25 mouse cellular contexts compared by ENCODE assay signal in the genomic region with DNA sequence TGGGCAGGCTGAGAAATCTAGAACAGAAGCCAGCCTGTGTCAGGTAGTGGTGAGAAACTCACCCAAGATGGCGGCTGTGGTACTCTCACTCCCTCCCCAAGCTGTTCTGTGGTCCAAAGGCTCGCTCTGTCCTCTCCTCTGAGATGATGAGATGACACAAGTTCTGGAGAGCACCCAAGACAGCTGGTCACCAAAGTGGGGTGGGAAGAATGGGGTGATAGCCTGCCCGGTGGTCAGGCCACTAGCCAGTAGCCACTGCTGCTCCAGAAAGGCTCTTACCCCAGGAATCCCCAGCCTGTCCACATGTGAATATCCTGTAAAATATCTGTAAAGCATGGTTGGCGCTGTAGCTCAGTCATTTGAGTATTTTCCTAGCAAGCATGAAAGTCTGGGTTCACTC. TPM values are rescaled to one million over a fixed set of nuclear protein-coding genes. Genes with fewer than 3 reads are reported as not detected.
DNase-seq lines count a peak whose midpoint lies in the region; TF ChIP-seq lines count a peak whose summit lies in the region.
"Had no signal": no experiment of that assay in that cellular context is flagged by ENCODE, and none has a peak within 500 bp of the region (broad histone marks: within the 10 kb centered on the region; RNA-seq: fewer than 3 reads in every experiment).

No protein-coding gene starts in this region.

- peak in 1 of 2 experiments; percentile 15 for DNase-seq in cerebellum, adult 2 months
- DNase-seq in cerebellum, adult 11-12 months: no peak
- no peak for DNase-seq in layer of hippocampus, adult 2 months (ENCODE audit: low spot score in 2 of 2)
- DNase-seq in layer of hippocampus, postnatal 14 days (ENCODE audit: low spot score in 2 of 2): no peak
- no peak for DNase-seq in left cerebral cortex, adult 2 months (ENCODE audit: extremely low spot score in 1 of 2, low spot score in 2 of 2)
- DNase-seq in left cerebral cortex, postnatal 36 days (ENCODE audit: low spot score in 2 of 2): no peak
- DNase-seq in telencephalon, adult 2 months (ENCODE audit: low read depth, low spot score): peak; percentile 42
- no peak for DNase-seq in urinary bladder, adult 18-20 months (ENCODE audit: low spot score in 2 of 2)
- DNase-seq: adrenal gland, adult 8-10 months; adrenal gland, postnatal 36 days; B cell, adult 2 months; cerebellum, adult 11 months; cerebellum, adult 9-11 months; cerebellum, postnatal 36 days; gastrocnemius, postnatal 10 days; heart, adult 18-20 months; heart, postnatal 10 days; heart, postnatal 4 days had no signal

- no peak overlapping the region for H3K4me3 ChIP-seq in cerebellum, adult 2 months (replicated peaks; ENCODE audit: insufficient read depth, low read depth, low read length)
- no peak overlapping the region for H3K4me3 ChIP-seq in layer of hippocampus, adult 2 months
- no peak overlapping the region for H3K4me3 ChIP-seq in left cerebral cortex, adult 2 months
- H3K4me3 ChIP-seq: embryonic facial prominence, embryonic 15.5 days; erythroblast, embryonic 14.5 days; forebrain, embryonic 10.5 days; heart, embryonic 10.5 days; hindbrain, embryonic 12.5 days had no signal

- WGBS in cerebellum, adult 2 months: 61% methylated on average over 4 of the region's 4 CpGs

- intact Hi-C loops in left cerebral cortex, adult 2 months (cut with DNase I): no loop called here
- intact Hi-C loops in left cerebral cortex, postnatal 36 days (cut with DNase I): loop anchor here (5.0 kb wide), 1 partner anchor 70 kb away; no protein-coding TSS in a partner anchor

- TF ChIP-seq CTCF in cerebellum, adult 2 months (IDR thresholded peaks at IDR 0.05; ENCODE audit: borderline replicate concordance, insufficient read depth, low read depth, low read length): no peak
- no peak for TF ChIP-seq CTCF in layer of hippocampus, adult 2 months (conservative IDR thresholded peaks at IDR 0.05)
- TF ChIP-seq CTCF in left cerebral cortex, adult 2 months (IDR thresholded peaks at IDR 0.05): no peak

- no peaks in the 10 kb centered on the region for H3K4me1 ChIP-seq in cerebellum, adult 2 months (ENCODE audit: control insufficient read depth, insufficient read depth, low read length)

- peak overlapping the region; percentile 34; the same call in 1 of the 2 replicates for H3K27ac ChIP-seq in cerebellum, adult 2 months (ENCODE audit: insufficient read depth, low read length)
- H3K27ac ChIP-seq in layer of hippocampus, adult 2 months: peak overlapping the region; percentile 85
- peak overlapping the region; percentile 66 for H3K27ac ChIP-seq in left cerebral cortex, adult 2 months
- H3K27ac ChIP-seq: embryonic facial prominence, embryonic 15.5 days; forebrain, embryonic 10.5 days; heart, embryonic 10.5 days; hindbrain, embryonic 12.5 days had no signal

- H3K27me3 ChIP-seq in cerebellum, adult 2 months (ENCODE audit: control insufficient read depth, insufficient read depth, low read length): no peaks in the 10 kb centered on the region
- H3K27me3 ChIP-seq: embryonic facial prominence, embryonic 15.5 days; hindbrain, embryonic 12.5 days had no signal

- TF ChIP-seq POLR2A in cerebellum, adult 2 months (IDR thresholded peaks at IDR 0.05; ENCODE audit: borderline replicate concordance, insufficient read depth, low read length): no peak

RNA-seq across cellular contexts. Expression of a gene that starts 25.3 kb away (rescaled TPM):
- 95.0 and 97.3 TPM in 2 replicates for polyA plus RNA-seq in cerebellum, adult 2 months (2012; rRNA removed)
- total RNA-seq in layer of hippocampus, adult 2 months (2021): 10 to 100 TPM; 91.9 TPM
- 10 to 100 TPM; 86.9 to 91.8 TPM for total RNA-seq in layer of hippocampus, postnatal 14 days (2021)
- 10 to 100 TPM; 82.1 to 94.5 TPM for total RNA-seq in left cerebral cortex, adult 2 months (2021)
- total RNA-seq in left cerebral cortex, postnatal 36 days (2021): 100 to 1,000 TPM in 1 of 2 experiments, 10 to 100 TPM in 1; 80.0 to 102 TPM

RNA-seq across cellular contexts. Expression of a gene that starts 25.4 kb away (rescaled TPM):
- polyA plus RNA-seq in cerebellum, adult 2 months (2012; rRNA removed): 6.0 and 6.1 TPM in 2 replicates
- total RNA-seq in layer of hippocampus, adult 2 months (2021): 1 to 10 TPM; 7.8 to 8.6 TPM
- 1 to 10 TPM; 7.5 to 7.6 TPM for total RNA-seq in layer of hippocampus, postnatal 14 days (2021)
- 1 to 10 TPM; 6.3 to 8.1 TPM for total RNA-seq in left cerebral cortex, adult 2 months (2021)
- total RNA-seq in left cerebral cortex, postnatal 36 days (2021): 1 to 10 TPM; 7.6 to 8.6 TPM
- polyA plus RNA-seq: erythroblast, embryonic 14.5 days had no signal

RNA-seq across cellular contexts. Expression of a gene that starts 44.2 kb away (rescaled TPM):
- 148 and 180 TPM in 2 replicates for polyA plus RNA-seq in cerebellum, adult 2 months (2012; rRNA removed)
- 10 to 100 TPM; 84.9 to 92.5 TPM for total RNA-seq in layer of hippocampus, adult 2 months (2021)
- total RNA-seq in layer of hippocampus, postnatal 14 days (2021): 10 to 100 TPM; 55.4 to 57.5 TPM
- total RNA-seq in left cerebral cortex, adult 2 months (2021): 10 to 100 TPM; 59.8 to 65.0 TPM
- total RNA-seq in left cerebral cortex, postnatal 36 days (2021): 100 to 1,000 TPM; 106 to 160 TPM
- total RNA-seq: G1E had no signal
- polyA plus RNA-seq: CD4-positive, CD25-positive, alpha-beta regulatory T cell, adult 4 months; erythroblast, embryonic 14.5 days; G1E had no signal

Comparison
In these comparisons a context has a peak if more than half of its experiments do, and no peak if none do; other contexts are left out.
1. H3K27ac ChIP-seq: peak in every context shown above with its lines; median percentile 85 in layer of hippocampus, adult 2 months; 66 in left cerebral cortex, adult 2 months; 34 in cerebellum, adult 2 months.